Mouse (Mus musculus): ENCODE results near the gene Mmel1. TPM values are rescaled to one million over a fixed set of nuclear protein-coding genes. Genes with fewer than 3 reads are reported as not detected.

Mmel1 gene
- polyA plus RNA-seq, 1 experiment = 0.52 TPM

- no peak overlapping the region for H3ac ChIP-seq (ENCODE audit: control insufficient read depth, insufficient read length)
- TF ChIP-seq POLR2A (IDR thresholded peaks at IDR 0.05; ENCODE audit: insufficient read length, low read depth) = no peak
- no peak for TF ChIP-seq POLR2AphosphoS2 (IDR thresholded peaks at IDR 0.05; ENCODE audit: insufficient read length, low read depth)
- no peak overlapping the region for H3K4me3 ChIP-seq
- H3K79me2 ChIP-seq (ENCODE audit: control insufficient read depth, insufficient read depth) = no peaks in the 10 kb centered on the region
- H3K4me2 ChIP-seq (ENCODE audit: low read depth) = no peak overlapping the region
- no peaks in the 10 kb centered on the region for H3K36me3 ChIP-seq (ENCODE audit: control insufficient read depth, insufficient read depth)
- H3K27me3 ChIP-seq (ENCODE audit: control insufficient read depth, insufficient read depth, insufficient read length) = peaks cover 22% of the 10 kb centered on the region
Measured at GRCm38 (mm10) chr4:154943323-154944039, 74.1 kb downstream of the Mmel1 start.

GRCm38 (mm10) chr4:154944121-154944590 lies 74.8 kb downstream of the Mmel1 start:
- Histone ChIP-seq H3K27me3 (ENCODE audit: control insufficient read depth, insufficient read depth, insufficient read length) (peaks cover 28% of the 10 kb centered on the region), H3K79me2 (ENCODE audit: control insufficient read depth, insufficient read depth) (no peaks in the 10 kb centered on the region), H3ac (ENCODE audit: control insufficient read depth, insufficient read length) (no peak overlapping the region), H3K36me3 (ENCODE audit: control insufficient read depth, insufficient read depth) (no peaks in the 10 kb centered on the region), H3K4me2 (ENCODE audit: low read depth) (no peak overlapping the region), H3K4me3 (no peak overlapping the region)
- TF ChIP-seq USF1 (IDR thresholded peaks at IDR 0.05; ENCODE audit: low read depth) (no peak), TCF12 (IDR thresholded peaks at IDR 0.05; ENCODE audit: insufficient read depth, poor library complexity, severe bottlenecking) (no peak), MYOD1 (IDR thresholded peaks at IDR 0.05; ENCODE audit: control insufficient read depth in 1 of 3, insufficient read length in 2 of 3, low read depth in 2 of 3) (no peak)

Other genes starting within 250 kb of the Mmel1 start
- not detected for gene Prdm16, start 232.7 kb upstream of the Mmel1 start, polyA plus RNA-seq (2012; fragmentation: generic; extraction: Trizol)
- not detected for gene Actrt2, start 201.7 kb upstream of the Mmel1 start, polyA plus RNA-seq (2012; fragmentation: generic; extraction: Trizol)
- gene Ttc34, start 32.1 kb upstream of the Mmel1 start, polyA plus RNA-seq (2012; fragmentation: generic; extraction: Trizol) = not detected
- 5.7 TPM for gene Fam213b, start 29.6 kb downstream of the Mmel1 start, polyA plus RNA-seq (2012; fragmentation: generic; extraction: Trizol)
- gene Tnfrsf14, start 59.0 kb downstream of the Mmel1 start, polyA plus RNA-seq (2012; fragmentation: generic; extraction: Trizol) = 0.43 TPM
- gene Hes5, start 91.3 kb downstream of the Mmel1 start, polyA plus RNA-seq (2012; fragmentation: generic; extraction: Trizol) = not detected
- gene Pank4, start 94.5 kb downstream of the Mmel1 start, polyA plus RNA-seq (2012; fragmentation: generic; extraction: Trizol) = 21.0 TPM
- 0.06 TPM for gene Plch2, start 187.2 kb downstream of the Mmel1 start, polyA plus RNA-seq (2012; fragmentation: generic; extraction: Trizol)
- 12.4 TPM for gene Pex10, start 197.4 kb downstream of the Mmel1 start, polyA plus RNA-seq (2012; fragmentation: generic; extraction: Trizol)
- 117 TPM for gene Rer1, start 216.8 kb downstream of the Mmel1 start, polyA plus RNA-seq (2012; fragmentation: generic; extraction: Trizol)
- 2.6 TPM for gene Morn1, start 217.0 kb downstream of the Mmel1 start, polyA plus RNA-seq (2012; fragmentation: generic; extraction: Trizol)